Mouse (Mus musculus) cerebellum, adult 2 months (tissue): Measurements from ENCODE around the gene Ercc1.

ENCODE experiments used
- CTCF ChIP-seq: fragments of 200-500 bp; IDR thresholded peaks from 2 replicates; pipeline ENCODE4 v1.5.1; 2011; ENCODE audit warnings: low read depth, mild to moderate bottlenecking, control low read depth, low read length, moderate library complexity, borderline replicate concordance; ENCODE audit not compliant: insufficient read depth
- POLR2A ChIP-seq: fragments of 200-500 bp; IDR thresholded peaks from 2 replicates; pipeline ENCODE4 v1.6.1; 2011; ENCODE audit warnings: low read length, control low read depth, borderline replicate concordance; ENCODE audit not compliant: insufficient read depth

- no peak for TF ChIP-seq CTCF
- no peak for TF ChIP-seq POLR2A
Observed at GRCm38 (mm10) chr7:19301461-19302263, 42.9 kb upstream of the Ercc1 start.
